Mouse (Mus musculus): ENCODE results near the gene Otc. TPM values are rescaled to one million over a fixed set of nuclear protein-coding genes. Genes with fewer than 3 reads are reported as not detected.

Gene Otc
- total RNA-seq, 2 experiments from 2014 or later, result not detected

Other genes with a start within 250 kb of the Otc start
- gene Srpx, start 134.6 kb upstream of the Otc start, total RNA-seq (2014; fragmentation: Nextera tagmentation), result not detected in 2 replicates
- not detected in 2 replicates for gene Srpx, start 134.6 kb upstream of the Otc start, total RNA-seq (2017)
- gene Rpgr, start 35.4 kb upstream of the Otc start, total RNA-seq (2014; fragmentation: Nextera tagmentation), result 6.5 and 6.9 TPM in 2 replicates
- 9.6 and 9.8 TPM in 2 replicates for gene Rpgr, start 35.4 kb upstream of the Otc start, total RNA-seq (2017)
- not detected in 2 replicates for gene Tspan7, start 232.9 kb downstream of the Otc start, total RNA-seq (2014; fragmentation: Nextera tagmentation)
- not detected in 2 replicates for gene Tspan7, start 232.9 kb downstream of the Otc start, total RNA-seq (2017)

Data from megakaryocyte-erythroid progenitor cell, adult 5-6 weeks (primary cell).